Mouse (Mus musculus) ES-Bruce4 (cell line): ENCODE data around the gene Depdc5. TPM values are rescaled to one million over a fixed set of nuclear protein-coding genes. Genes with fewer than 3 reads are reported as not detected.

Experiments used
- H3K27ac ChIP-seq: 2 replicates; pipeline ENCODE4 v1.5.1; 2012; ENCODE audit warnings: low read length, inconsistent platforms; ENCODE audit not compliant: insufficient read depth
- H3K27me3 ChIP-seq: 2 replicates; pipeline ENCODE4 v1.6.1; 2012; ENCODE audit warnings: mild to moderate bottlenecking, low read length, inconsistent platforms; ENCODE audit not compliant: control insufficient read depth, poor library complexity, insufficient read depth, severe bottlenecking
- H3K36me3 ChIP-seq: 2 replicates; pipeline ENCODE4 v1.6.1; 2012; ENCODE audit warnings: inconsistent platforms, mild to moderate bottlenecking, low read length, moderate library complexity; ENCODE audit not compliant: control insufficient read depth, poor library complexity, insufficient read depth, severe bottlenecking
- H3K4me1 ChIP-seq: one replicate; pipeline ENCODE4 v1.8.1; 2011; ENCODE audit warnings: low read length; ENCODE audit not compliant: control insufficient read depth, insufficient read depth
- H3K4me3 ChIP-seq: 2 replicates; pipeline ENCODE4 v1.5.1; 2011; ENCODE audit warnings: low read depth, mild to moderate bottlenecking, low read length
- H3K9ac ChIP-seq: 2 replicates; pipeline ENCODE4 v1.6.1; 2012; ENCODE audit warnings: low read depth, mild to moderate bottlenecking, inconsistent platforms; ENCODE audit not compliant: poor library complexity, severe bottlenecking
- H3K9me3 ChIP-seq: replicated peaks from 2 replicates; pipeline ENCODE4 v1.6.1; 2012; ENCODE audit warnings: mild to moderate bottlenecking, low read length, inconsistent platforms; ENCODE audit not compliant: control insufficient read depth, poor library complexity, insufficient read depth, severe bottlenecking
- CTCF ChIP-seq: IDR thresholded peaks from one replicate; pipeline ENCODE4 v1.8.1; 2011; ENCODE audit warnings: low read depth, low read length
- EP300 ChIP-seq: IDR thresholded peaks from 2 replicates; pipeline ENCODE4 v1.6.1; 2011; ENCODE audit warnings: low read depth, low read length; ENCODE audit not compliant: insufficient read depth
- POLR2A ChIP-seq: IDR thresholded peaks from one replicate; pipeline ENCODE4 v1.8.1; 2011; ENCODE audit warnings: low read length; ENCODE audit not compliant: insufficient read depth
- polyA plus RNA-seq: library from polyadenylated mRNA; stranded (reverse); fragments of >200 nt; gene quantifications from 2 replicates; pipeline ENCODE4 v1.2.4, GENCODE M21; 2011; ENCODE audit warnings: low read depth; ENCODE audit not compliant: missing spikeins, insufficient read depth, insufficient read length

Gene Depdc5
- polyA plus RNA-seq, 1 experiment: 60.5 TPM

- H3K27ac ChIP-seq: no peak overlapping the region
- H3K36me3 ChIP-seq: no peaks in the 10 kb centered on the region
- TF ChIP-seq CTCF (no peak), POLR2A (no peak), EP300 (no peak)
- H3K27me3 ChIP-seq: no peaks in the 10 kb centered on the region
- H3K9me3 ChIP-seq: no peaks in the 10 kb centered on the region
- no peak overlapping the region for H3K4me3 ChIP-seq
- no peak overlapping the region for H3K9ac ChIP-seq
- H3K4me1 ChIP-seq: peaks cover 2% of the 10 kb centered on the region
Observed at GRCm38 (mm10) chr5:33005442-33006145, 142.1 kb downstream of the Depdc5 start.

DNA sequence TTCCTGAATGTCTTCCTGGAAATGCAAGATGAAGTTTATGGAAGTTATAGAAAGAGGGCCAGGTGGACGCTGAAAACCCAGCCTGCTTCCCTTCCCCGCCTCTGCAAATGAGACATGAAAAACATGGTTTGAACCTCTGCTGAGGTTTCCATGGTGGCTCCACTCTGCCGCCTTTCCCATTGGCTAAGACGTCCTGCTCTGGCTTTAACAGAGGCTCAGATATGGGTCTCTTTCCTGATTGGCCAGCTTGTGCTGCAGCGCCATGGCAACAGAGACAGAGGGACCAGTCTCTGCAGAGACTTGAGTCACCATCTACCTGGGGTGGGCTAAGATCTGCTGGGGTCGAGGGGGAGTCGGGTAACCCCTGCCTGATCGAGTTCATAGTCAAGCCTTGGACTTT is 143.2 kb downstream of the Depdc5 start:
- Histone ChIP-seq H3K4me1 (peaks cover 2% of the 10 kb centered on the region), H3K27me3 (no peaks in the 10 kb centered on the region), H3K36me3 (no peaks in the 10 kb centered on the region), H3K4me3 (no peak overlapping the region), H3K9me3 (no peaks in the 10 kb centered on the region), H3K27ac (no peak overlapping the region), H3K9ac (no peak overlapping the region)
- TF ChIP-seq POLR2A (no peak), EP300 (no peak), CTCF (no peak)

- Histone ChIP-seq H3K4me1 (peaks cover 5% of the 10 kb centered on the region), H3K4me3 (no peak overlapping the region), H3K27me3 (no peaks in the 10 kb centered on the region), H3K36me3 (no peaks in the 10 kb centered on the region), H3K9ac (no peak overlapping the region), H3K9me3 (no peaks in the 10 kb centered on the region), H3K27ac (no peak overlapping the region)
- TF ChIP-seq CTCF: no peak
- no peak for TF ChIP-seq POLR2A
- TF ChIP-seq EP300: no peak
Observed at GRCm38 (mm10) chr5:33007371-33007770, 143.9 kb downstream of the Depdc5 start.

GRCm38 (mm10) chr5:33009301-33009700 is 145.8 kb downstream of the Depdc5 start:
- Histone ChIP-seq H3K9me3 (no peaks in the 10 kb centered on the region), H3K4me3 (no peak overlapping the region), H3K27me3 (no peaks in the 10 kb centered on the region), H3K4me1 (peaks cover 8% of the 10 kb centered on the region), H3K36me3 (no peaks in the 10 kb centered on the region), H3K9ac (no peak overlapping the region), H3K27ac (no peak overlapping the region)
- TF ChIP-seq CTCF (no peak), EP300 (no peak), POLR2A (no peak)

DNA sequence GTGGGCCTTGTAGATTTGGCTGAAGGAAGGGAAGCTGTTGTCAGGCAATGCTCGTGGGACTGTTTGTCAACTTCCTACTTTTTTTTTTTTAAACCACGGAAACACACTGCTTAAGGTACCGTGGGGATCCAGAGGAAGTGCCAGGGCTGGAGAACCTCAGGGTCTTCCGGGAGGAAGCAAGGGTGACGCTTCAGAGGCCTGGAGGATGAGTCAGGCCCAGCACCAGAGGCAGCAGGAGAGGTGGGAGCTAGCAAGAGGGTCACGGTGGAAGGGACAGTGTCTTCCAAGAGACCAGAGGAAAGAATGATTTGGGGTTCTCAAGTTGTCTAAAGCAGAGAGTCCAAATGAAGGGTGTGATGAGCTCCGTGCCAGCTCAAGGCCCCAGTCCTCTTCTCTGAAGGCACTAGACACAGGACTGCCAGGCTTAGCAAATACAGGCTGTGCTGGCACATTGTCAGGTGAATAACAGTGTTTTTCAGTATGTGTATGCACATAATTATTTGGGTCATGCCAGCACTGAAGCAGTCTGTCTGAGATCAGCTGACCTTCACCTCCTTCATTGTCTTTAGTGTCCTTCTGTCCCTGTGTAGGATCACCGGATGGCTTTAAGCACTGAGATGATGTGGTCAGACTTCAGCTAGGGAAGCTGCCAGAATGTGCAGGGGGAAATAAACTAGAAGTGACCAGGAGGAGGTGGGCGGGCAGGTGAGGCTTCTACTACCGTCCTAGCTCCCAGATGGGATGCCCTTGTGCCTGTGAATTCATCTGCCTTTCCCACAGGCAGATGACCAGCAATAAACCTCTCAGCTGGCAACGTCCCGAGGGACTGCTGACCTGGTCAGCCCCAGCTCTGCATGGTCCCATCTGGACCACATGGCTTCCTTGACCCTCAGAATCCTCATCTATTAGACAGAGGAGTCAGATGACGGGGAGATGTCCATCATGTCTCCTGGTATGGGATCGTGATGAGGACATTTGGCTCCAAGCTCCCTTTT is 146.6 kb downstream of the Depdc5 start:
- TF ChIP-seq EP300 (no peak), POLR2A (no peak), CTCF (no peak)
- H3K4me1 ChIP-seq: peaks cover 8% of the 10 kb centered on the region
- H3K9ac ChIP-seq: no peak overlapping the region
- no peak overlapping the region for H3K27ac ChIP-seq
- no peaks in the 10 kb centered on the region for H3K36me3 ChIP-seq
- no peak overlapping the region for H3K4me3 ChIP-seq
- H3K27me3 ChIP-seq: no peaks in the 10 kb centered on the region
- H3K9me3 ChIP-seq: no peaks in the 10 kb centered on the region
